Mouse (Mus musculus) liver, embryonic 14.5 days (tissue): ENCODE data around the gene Taf5l.

ENCODE experiments used
- CTCF ChIP-seq: IDR thresholded peaks from 2 replicates; pipeline ENCODE4 v1.5.1; 2016; ENCODE audit warnings: antibody characterized with exemption, low read depth, control low read depth
- EP300 ChIP-seq: IDR thresholded peaks from 2 replicates; pipeline ENCODE4 v1.6.1; 2016; ENCODE audit warnings: antibody characterized with exemption, low read depth

GRCm38 (mm10) chr8:124007829-124008228, 13.4 kb downstream of the Taf5l start:
- TF ChIP-seq CTCF (no peak), EP300 (no peak)
